Mouse (Mus musculus) G1E (cell line): ENCODE measurements around the gene Gm49380.

Source experiments
- CTCF ChIP-seq: IDR thresholded peaks from 2 replicates; pipeline ENCODE4 v1.5.1; 2012; ENCODE audit warnings: low read depth, low read length, inconsistent platforms, mixed read lengths
- GATA2 ChIP-seq: IDR thresholded peaks from 2 replicates; pipeline ENCODE4 v1.6.1; 2012; ENCODE audit warnings: low read depth, low read length, inconsistent platforms, borderline replicate concordance
- TAL1 ChIP-seq: conservative IDR thresholded peaks from 2 replicates; pipeline ENCODE4 v1.6.1; 2012; ENCODE audit warnings: low read depth, low read length, inconsistent platforms, mixed read lengths

GRCm38 (mm10) chr9:44113105-44113789, at the start of gene Gm49380, which contains the start of gene Rnf26:
- TF ChIP-seq CTCF, result no peak
- TF ChIP-seq TAL1, result no peak
- TF ChIP-seq GATA2, result no peak
